9 mouse cellular contexts compared by ENCODE assay signal in the genomic region with DNA sequence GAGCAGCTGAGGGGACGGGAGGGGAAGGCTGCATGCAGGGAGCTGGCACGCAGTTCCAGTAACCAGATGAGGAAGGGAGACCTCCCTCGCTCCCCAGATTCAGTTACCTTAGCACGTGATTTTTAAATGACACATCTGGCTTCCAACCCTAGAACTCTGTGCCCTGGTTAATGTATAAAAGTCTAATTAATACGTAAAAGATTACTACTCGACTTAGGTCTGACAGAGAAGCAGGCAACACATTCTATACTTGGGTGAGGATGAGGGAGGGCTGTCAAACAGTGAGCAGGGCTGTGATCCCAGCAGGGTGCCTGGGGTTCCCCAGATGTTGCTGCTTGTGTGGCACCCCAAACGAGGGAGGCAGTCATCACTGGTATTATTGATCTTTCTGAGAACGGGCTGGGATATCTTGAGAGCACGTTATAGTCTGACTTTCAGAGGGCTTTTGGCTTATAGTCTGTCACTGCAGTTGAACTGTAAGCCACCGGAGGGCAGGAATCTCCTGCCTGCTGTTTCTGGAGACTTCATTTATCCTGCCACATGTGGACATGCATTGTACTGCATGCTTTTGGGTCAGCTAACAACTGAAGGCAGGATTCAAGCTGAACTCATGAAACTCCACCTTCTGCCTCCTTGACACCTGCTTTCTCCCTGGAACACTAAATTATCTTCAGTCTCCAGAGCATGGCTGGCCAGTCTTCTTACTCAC.
DNase-seq lines count a peak whose midpoint lies in the region; TF ChIP-seq lines count a peak whose summit lies in the region.
"Had no signal": no experiment of that assay in that cellular context is flagged by ENCODE, and none has a peak within 500 bp of the region (broad histone marks: within the 10 kb centered on the region; RNA-seq: fewer than 3 reads in every experiment).

No protein-coding gene starts in this region.

- dilution Hi-C loops in CH12.LX (cut with MboI; ENCODE audit: extremely low pct_ligation_motif_present, extremely low pct_unique_long_range_greater_than_20kb, low sequenced_read_pairs): no loop called here

- no peaks in the 10 kb centered on the region for H3K79me2 ChIP-seq in CH12.LX (replicated peaks; ENCODE audit: control insufficient read depth, extremely low read depth, insufficient read depth, poor library complexity, severe bottlenecking)

- H3K4me1 ChIP-seq in CH12.LX (ENCODE audit: control insufficient read depth in 1 of 2, insufficient read depth in 2 of 2): peaks cover 0 to 20% of the 10 kb centered on the region in 2 experiments; a peak in 2 of 4 replicates

- H3K27me3 ChIP-seq in CH12.LX (replicated peaks): no peaks in the 10 kb centered on the region
- H3K27me3 ChIP-seq: embryonic facial prominence, embryonic 15.5 days had no signal

- TF ChIP-seq RAD21 in CH12.LX (IDR thresholded peaks at IDR 0.05; ENCODE audit: low read depth, low read length): peak; percentile 54

- no peak overlapping the region; the same call in 1 of the 2 replicates for H3K27ac ChIP-seq in layer of hippocampus, adult 2 months
- H3K27ac ChIP-seq in CH12.LX (ENCODE audit: insufficient read depth, low read depth): no peak overlapping the region
- H3K27ac ChIP-seq: embryonic facial prominence, embryonic 15.5 days had no signal

- no peak for TF ChIP-seq POLR2A in CH12.LX (IDR thresholded peaks at IDR 0.05; ENCODE audit: low read depth, low read length)

- no peak overlapping the region for H3K9ac ChIP-seq in CH12.LX (ENCODE audit: insufficient read depth, low read depth)
- H3K9ac ChIP-seq: embryonic facial prominence, embryonic 15.5 days had no signal

- no peak overlapping the region for H3K4me3 ChIP-seq in layer of hippocampus, adult 2 months
- H3K4me3 ChIP-seq in CH12.LX (replicated peaks in 1 of 3; ENCODE audit: low read depth in 2 of 3, low read length in 2 of 3, poor library complexity in 1 of 3): no peak overlapping the region
- H3K4me3 ChIP-seq: embryonic facial prominence, embryonic 15.5 days had no signal

- in situ Hi-C loops in CH12.LX (cut with MboI; ENCODE audit: low pct_ligation_motif_present, low pct_unique_long_range_greater_than_20kb, low sequenced_read_pairs): loop anchor here (10.0 kb wide), 1 partner anchor 582 kb away; no protein-coding TSS in a partner anchor

- no peak for DNase-seq in layer of hippocampus, adult 2 months (ENCODE audit: low spot score in 2 of 2)
- no peak for DNase-seq in layer of hippocampus, adult 8-10 months (ENCODE audit: low spot score in 2 of 2)
- DNase-seq in CH12.LX (ENCODE audit: extremely low read depth) (peak; percentile 52), adipocyte (ENCODE audit: low spot score) (peak; percentile 77)
- DNase-seq in induced T-regulatory cell, adult 2 months (ENCODE audit: low read depth): peak; percentile 6
- DNase-seq in retina, postnatal 1 day: peak; percentile 55
- no peak for DNase-seq in right cerebral cortex, postnatal 36 days (ENCODE audit: low spot score in 2 of 2)
- DNase-seq in spleen, postnatal 10 days (ENCODE audit: low spot score in 2 of 2): no peak

- TF ChIP-seq EP300 in CH12.LX (IDR thresholded peaks at IDR 0.05; ENCODE audit: low read length): no peak

- H3K36me3 ChIP-seq in CH12.LX (replicated peaks in 1 of 2; ENCODE audit: control insufficient read depth in 1 of 2, insufficient read depth in 1 of 2, low read length in 1 of 2): peaks cover 0 to 92% of the 10 kb centered on the region in 2 experiments
- H3K36me3 ChIP-seq: embryonic facial prominence, embryonic 15.5 days had no signal

- H3K4me2 ChIP-seq in CH12.LX (ENCODE audit: insufficient read depth, low read depth, poor library complexity, severe bottlenecking): no peak overlapping the region
- H3K4me2 ChIP-seq: embryonic facial prominence, embryonic 15.5 days had no signal

- peak; percentile 70 for TF ChIP-seq CTCF in layer of hippocampus, adult 2 months (conservative IDR thresholded peaks at IDR 0.05)
- TF ChIP-seq CTCF in CH12.LX (conservative IDR thresholded peaks at IDR 0.05 in 1 of 2, IDR thresholded peaks at IDR 0.05 in 1 of 2; ENCODE audit: low read depth in 2 of 2, low read length in 2 of 2): peak; percentile 26 to 96; a peak in 3 of 4 replicates

- no peaks in the 10 kb centered on the region for H3K9me3 ChIP-seq in CH12.LX (replicated peaks; ENCODE audit: low read length)
- H3K9me3 ChIP-seq: embryonic facial prominence, embryonic 15.5 days had no signal

TF ChIP-seq in CH12.LX, 34 proteins besides CTCF, POLR2A, EP300 and RAD21:
- peak; percentile 54 for TF ChIP-seq SMC3 (IDR thresholded peaks at IDR 0.05; ENCODE audit: low read depth, low read length)
- no peak for TF ChIP-seq CHD1 (IDR thresholded peaks at IDR 0.05; ENCODE audit: low read depth, low read length)
- TF ChIP-seq POLR2AphosphoS2 (IDR thresholded peaks at IDR 0.05; ENCODE audit: low read depth, low read length): no peak

Comparison
In these comparisons a context has a peak if more than half of its experiments do, and no peak if none do; other contexts are left out.
1. DNase-seq: peak in CH12.LX (single experiment), adipocyte (single experiment), induced T-regulatory cell, adult 2 months (single experiment) and retina, postnatal 1 day (single experiment); none in layer of hippocampus, adult 2 months (0 of 2), layer of hippocampus, adult 8-10 months (0 of 2), right cerebral cortex, postnatal 36 days (0 of 2) and spleen, postnatal 10 days (0 of 2).